Mouse (Mus musculus) bone marrow macrophage, adult 2 months (primary cell): ENCODE measurements around the gene Ier5l. TPM values are rescaled to one million over a fixed set of nuclear protein-coding genes. Genes with fewer than 3 reads are reported as not detected.
A peak's percentile ranks its signal among the peaks of the same experiment; 100 is the strongest.

Experiments used
- H3K27ac ChIP-seq: 2 replicates; pipeline ENCODE4 v1.5.1; 2012; ENCODE audit warnings: low read depth, low read length; ENCODE audit not compliant: insufficient read depth
- H3K4me1 ChIP-seq: 2 replicates; pipeline ENCODE4 v1.6.1; 2012; ENCODE audit warnings: low read length; ENCODE audit not compliant: control insufficient read depth, insufficient read depth
- H3K4me3 ChIP-seq: 2 replicates; pipeline ENCODE4 v1.5.1; 2012; ENCODE audit warnings: mild to moderate bottlenecking, low read length, moderate library complexity; ENCODE audit not compliant: insufficient read depth
- CTCF ChIP-seq: IDR thresholded peaks from 2 replicates; pipeline ENCODE4 v1.5.1; 2012; ENCODE audit warnings: low read depth, mild to moderate bottlenecking, low read length, moderate library complexity
- POLR2A ChIP-seq: IDR thresholded peaks from 2 replicates; pipeline ENCODE4 v1.6.1; 2012; ENCODE audit warnings: mild to moderate bottlenecking, low read depth, low read length, borderline replicate concordance
- polyA plus RNA-seq: library from polyadenylated mRNA; stranded (reverse); fragments of >200 nt; gene quantifications from 2 replicates; pipeline ENCODE4 v1.2.4, GENCODE M21; 2012; ENCODE audit not compliant: missing spikeins, insufficient read depth, insufficient read length

Ier5l gene
- polyA plus RNA-seq, 1 experiment, result 2.0 TPM

- no peak overlapping the region for H3K4me3 ChIP-seq
- no peak overlapping the region for H3K27ac ChIP-seq
- H3K4me1 ChIP-seq, result peaks cover 17% of the 10 kb centered on the region
- TF ChIP-seq CTCF (no peak), POLR2A (no peak)
Measured at GRCm38 (mm10) chr2:30490384-30490783, 16.4 kb upstream of the Ier5l start.

DNA sequence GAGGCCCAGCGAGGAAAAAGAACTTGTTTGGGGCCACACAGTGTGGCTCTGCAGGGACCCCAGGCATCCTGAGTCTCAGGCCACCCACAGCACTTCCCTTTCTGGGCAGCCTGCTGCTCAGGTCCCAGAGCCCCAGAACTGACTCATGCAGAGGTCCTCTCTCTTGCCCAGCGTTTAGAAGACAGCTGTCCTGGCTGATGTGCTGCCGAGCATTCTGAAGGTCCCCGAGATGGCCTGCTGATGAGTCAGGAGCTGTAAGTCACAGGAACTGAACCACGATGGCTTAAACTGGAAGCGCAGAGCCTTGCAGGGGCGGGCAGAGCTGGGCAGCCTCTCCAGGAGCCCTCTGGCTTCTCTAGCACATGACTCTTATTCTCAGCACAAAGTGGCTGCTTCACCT lies 13.6 kb upstream of the Ier5l start:
- peak overlapping the region; percentile 55 for H3K27ac ChIP-seq
- H3K4me1 ChIP-seq, result peaks cover 17% of the 10 kb centered on the region
- no peak overlapping the region for H3K4me3 ChIP-seq
- TF ChIP-seq POLR2A, result no peak
- TF ChIP-seq CTCF, result no peak

GRCm38 (mm10) chr2:30478526-30478925 lies 4.5 kb upstream of the Ier5l start:
- H3K4me3 ChIP-seq, result no peak overlapping the region
- TF ChIP-seq POLR2A (no peak), CTCF (no peak)
- H3K27ac ChIP-seq, result no peak overlapping the region
- H3K4me1 ChIP-seq, result peaks cover 2% of the 10 kb centered on the region; the same call in 1 of the 2 replicates

- TF ChIP-seq CTCF (no peak), POLR2A (no peak)
- Histone ChIP-seq H3K27ac (no peak overlapping the region), H3K4me3 (no peak overlapping the region), H3K4me1 (peaks cover 2% of the 10 kb centered on the region; the same call in 1 of the 2 replicates)
Measured at GRCm38 (mm10) chr2:30476241-30476640, 2.2 kb upstream of the Ier5l start.

DNA sequence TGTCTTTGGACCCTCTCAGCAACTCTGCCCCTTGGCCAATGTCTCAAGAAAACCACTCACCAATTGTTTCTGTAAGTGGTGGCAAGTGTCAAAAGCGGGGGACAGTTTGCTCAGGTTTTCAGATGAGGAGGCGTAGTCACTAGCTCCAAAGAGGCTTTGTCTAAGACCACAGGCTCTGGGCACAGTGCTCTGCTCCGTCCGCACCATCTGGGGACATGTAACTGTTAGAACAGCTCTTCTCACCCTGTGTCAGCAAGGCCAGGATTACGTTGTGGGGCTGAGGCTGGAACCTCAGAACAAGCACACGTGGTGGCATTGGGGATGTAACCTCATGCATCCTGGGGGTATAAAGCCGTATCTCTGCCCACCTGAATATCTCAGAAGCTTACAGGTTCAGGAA lies 1.4 kb upstream of the Ier5l start:
- Histone ChIP-seq H3K4me1 (peaks cover 2% of the 10 kb centered on the region; the same call in 1 of the 2 replicates), H3K4me3 (no peak overlapping the region), H3K27ac (no peak overlapping the region)
- TF ChIP-seq POLR2A (no peak), CTCF (no peak)

DNA sequence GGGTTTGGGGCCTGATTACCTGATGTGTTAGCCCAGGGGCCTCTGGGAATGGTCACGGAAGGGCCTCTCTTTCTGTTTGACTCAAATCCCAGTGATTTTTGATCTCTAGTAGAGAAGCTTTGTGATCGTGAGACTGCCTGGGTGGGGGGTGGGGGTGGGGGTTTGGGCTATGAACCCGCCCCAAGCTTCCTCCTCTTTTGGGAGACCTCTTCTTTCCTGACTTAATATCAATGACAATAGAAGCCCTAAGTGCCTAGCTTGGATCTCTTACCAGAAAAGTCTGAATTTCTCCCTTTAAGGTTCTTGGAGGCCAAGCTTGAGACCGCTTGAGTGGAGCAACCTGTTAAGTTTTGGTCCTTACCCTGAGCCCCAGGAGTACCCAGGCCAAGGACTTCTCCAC lies 757 bp upstream of the Ier5l start:
- Histone ChIP-seq H3K4me1 (peaks cover 2% of the 10 kb centered on the region; the same call in 1 of the 2 replicates), H3K27ac (no peak overlapping the region), H3K4me3 (no peak overlapping the region)
- no peak for TF ChIP-seq CTCF
- TF ChIP-seq POLR2A, result no peak

- Histone ChIP-seq H3K4me3 (peak overlapping the region; percentile 77), H3K27ac (no peak overlapping the region), H3K4me1 (peaks cover 2% of the 10 kb centered on the region; the same call in 1 of the 2 replicates)
- TF ChIP-seq POLR2A (no peak), CTCF (no peak)
Measured at GRCm38 (mm10) chr2:30473431-30474031, 488 bp downstream of the Ier5l start.

GRCm38 (mm10) chr2:30472731-30473351 lies 1.2 kb downstream of the Ier5l start:
- Histone ChIP-seq H3K4me3 (peak overlapping the region; percentile 77), H3K4me1 (peaks cover 2% of the 10 kb centered on the region; the same call in 1 of the 2 replicates), H3K27ac (peak overlapping the region; percentile 88)
- no peak for TF ChIP-seq CTCF

DNA sequence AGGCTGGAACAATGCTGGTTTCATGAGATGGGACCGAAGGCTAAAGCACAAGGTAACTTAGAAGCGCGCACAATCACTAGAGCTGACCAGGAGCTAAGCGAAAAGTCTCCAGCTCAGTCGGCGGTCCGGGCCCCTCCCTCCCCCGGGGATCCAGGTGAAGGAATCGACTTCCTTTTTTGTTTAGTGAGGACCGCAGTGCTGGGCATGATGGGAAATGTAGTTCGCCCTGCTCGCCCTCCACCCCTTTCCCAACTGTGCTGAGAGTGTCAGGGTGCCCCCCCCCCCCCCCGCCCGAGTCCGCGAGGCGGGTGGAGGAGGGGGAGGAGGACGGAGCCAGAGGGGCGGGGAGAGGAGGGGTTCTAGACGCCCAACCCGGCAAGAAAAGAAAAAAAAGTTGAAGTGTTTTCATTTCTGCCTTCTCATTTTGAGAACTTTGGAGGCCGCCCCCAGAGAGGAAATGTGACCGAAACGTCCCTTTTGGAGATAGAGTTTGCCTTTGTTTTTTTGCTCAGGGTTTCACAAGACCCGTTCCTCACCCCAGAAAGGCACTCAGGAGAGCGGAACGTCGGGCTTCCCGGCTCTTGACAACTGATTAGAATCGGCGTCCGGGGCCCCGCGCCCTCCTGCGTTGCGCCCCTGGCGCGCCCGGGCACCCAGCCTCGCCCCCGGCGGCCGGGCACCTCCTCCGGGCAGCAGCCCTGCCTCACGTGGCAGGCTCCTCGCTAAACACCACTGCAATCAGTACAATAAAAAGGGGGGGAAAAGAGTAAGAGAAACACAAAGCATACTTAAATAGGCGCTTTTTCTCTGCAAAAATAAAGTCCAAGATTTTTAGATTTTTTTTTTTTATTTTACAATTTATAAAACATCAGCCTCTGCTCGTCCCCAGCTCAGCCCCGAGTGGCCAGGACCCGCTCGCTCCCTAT lies 2.0 kb downstream of the Ier5l start:
- Histone ChIP-seq H3K4me1 (peaks cover 2% of the 10 kb centered on the region; the same call in 1 of the 2 replicates), H3K27ac (peak overlapping the region; percentile 88), H3K4me3 (peak overlapping the region; percentile 77)
- TF ChIP-seq CTCF (no peak), POLR2A (no peak)

DNA sequence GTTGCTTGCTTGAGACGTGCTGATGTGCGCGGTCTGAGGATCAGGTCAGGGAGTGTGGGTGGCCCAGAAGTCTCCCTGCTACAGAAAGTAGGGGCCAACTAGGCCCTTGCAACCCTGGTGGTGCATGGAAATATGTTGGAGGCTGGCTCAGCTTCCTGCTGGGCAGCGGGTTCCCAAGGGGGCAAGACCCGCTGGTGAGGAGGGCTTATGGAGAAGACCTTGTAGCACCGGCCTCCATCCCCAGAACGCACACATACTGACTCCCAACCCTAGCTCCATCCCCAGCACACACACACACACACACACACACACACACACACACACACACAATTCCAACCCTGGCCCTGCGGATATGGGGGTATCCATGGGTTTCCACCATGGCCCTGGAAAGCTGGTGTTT lies 3.0 kb downstream of the Ier5l start:
- TF ChIP-seq POLR2A, result no peak
- TF ChIP-seq CTCF, result no peak
- H3K4me3 ChIP-seq, result no peak overlapping the region
- peaks cover 2% of the 10 kb centered on the region; the same call in 1 of the 2 replicates for H3K4me1 ChIP-seq
- H3K27ac ChIP-seq, result no peak overlapping the region
